Comparison of ENCODE assay signal across 22 mouse cellular contexts in genomic region chr9:30723364-30724070, GRCm38 (mm10).
DNase-seq lines count a peak whose midpoint lies in the region; ATAC-seq and TF ChIP-seq lines count a peak whose summit lies in the region.
"Had no signal": no experiment of that assay in that cellular context is flagged by ENCODE, and none has a peak within 500 bp of the region (broad histone marks: within the 10 kb centered on the region; RNA-seq: fewer than 3 reads in every experiment).

No protein-coding gene starts in this region.

- TF ChIP-seq EP300 in heart, adult 2 months (IDR thresholded peaks at IDR 0.05; ENCODE audit: insufficient read depth, low read depth, low read length) = no peak

- DNase-seq in heart, adult 11 months = peak; percentile 94
- DNase-seq in heart, adult 2 months = no peak
- DNase-seq in 3T3-L1 (ENCODE audit: low read depth, low spot score) (peak; percentile 5), adipocyte (ENCODE audit: low spot score) (peak; percentile 37)
- peak; percentile 7 for DNase-seq in skeletal muscle tissue, adult 2 months (ENCODE audit: low read depth, low spot score)
- DNase-seq in forebrain, embryonic 11.5 days (ENCODE audit: low spot score) = no peak
- DNase-seq: B cell, adult 2 months; cerebellum, adult 11-12 months; cerebellum, adult 9-10 months; cerebellum, postnatal 25 days; gastrocnemius, postnatal 14 days; heart, postnatal 36 days; kidney, adult 2 months had no signal

- intact Hi-C loops in heart, adult 2 months (cut with DNase I) = no loop called here

- no peak overlapping the region for H3K27ac ChIP-seq in heart, adult 2 months
- H3K27ac ChIP-seq in forebrain, embryonic 11.5 days (ENCODE audit: low read depth, low read length) = no peak overlapping the region
- H3K27ac ChIP-seq: embryonic facial prominence, embryonic 12.5 days; forebrain, embryonic 12.5 days; heart, embryonic 15.5 days; hindbrain, embryonic 15.5 days had no signal

- H3K4me1 ChIP-seq in heart, adult 2 months (ENCODE audit: control insufficient read depth, insufficient read depth, low read length) = peaks cover 2% of the 10 kb centered on the region; the same call in 1 of the 2 replicates
- no peaks in the 10 kb centered on the region for H3K4me1 ChIP-seq in forebrain, embryonic 11.5 days (replicated peaks; ENCODE audit: control insufficient read depth, insufficient read depth, low read length)
- H3K4me1 ChIP-seq: embryonic facial prominence, embryonic 12.5 days; forebrain, embryonic 12.5 days; heart, embryonic 15.5 days; hindbrain, embryonic 15.5 days had no signal

- no peak for ATAC-seq in forebrain, embryonic 11.5 days (replicated peaks; ENCODE audit: low FRiP score)
- ATAC-seq: CD4-positive, CD25-positive, alpha-beta regulatory T cell, adult 4 months; forebrain, embryonic 16.5 days; intestine, embryonic 16.5 days had no signal

- no peak overlapping the region for H3K9ac ChIP-seq in heart, adult 2 months (ENCODE audit: low read depth, low read length)
- H3K9ac ChIP-seq in forebrain, embryonic 11.5 days (ENCODE audit: low read length) = no peak overlapping the region
- H3K9ac ChIP-seq: embryonic facial prominence, embryonic 12.5 days; forebrain, embryonic 12.5 days; heart, embryonic 15.5 days; hindbrain, embryonic 15.5 days had no signal

- H3K4me2 ChIP-seq in forebrain, embryonic 11.5 days (ENCODE audit: low read depth, low read length, severe bottlenecking) = no peak overlapping the region
- H3K4me2 ChIP-seq: embryonic facial prominence, embryonic 12.5 days; forebrain, embryonic 12.5 days; heart, embryonic 11.5 days; heart, embryonic 15.5 days; hindbrain, embryonic 15.5 days had no signal

- H3K27me3 ChIP-seq in heart, adult 2 months (ENCODE audit: control insufficient read depth, insufficient read depth, low read length) = no peaks in the 10 kb centered on the region
- no peaks in the 10 kb centered on the region for H3K27me3 ChIP-seq in forebrain, embryonic 11.5 days (ENCODE audit: control insufficient read depth, insufficient read depth, low read length)
- H3K27me3 ChIP-seq: embryonic facial prominence, embryonic 12.5 days; forebrain, embryonic 12.5 days; heart, embryonic 15.5 days; hindbrain, embryonic 15.5 days had no signal

- H3K4me3 ChIP-seq in heart, adult 2 months = no peak overlapping the region
- H3K4me3 ChIP-seq in forebrain, embryonic 11.5 days (ENCODE audit: low read depth, low read length) = no peak overlapping the region
- H3K4me3 ChIP-seq: embryonic facial prominence, embryonic 12.5 days; forebrain, embryonic 12.5 days; heart, embryonic 15.5 days; hindbrain, embryonic 15.5 days had no signal

- no peaks in the 10 kb centered on the region; the same call in 1 of the 2 replicates for H3K36me3 ChIP-seq in heart, adult 2 months (ENCODE audit: control insufficient read depth, insufficient read depth, low read length)
- no peaks in the 10 kb centered on the region for H3K36me3 ChIP-seq in forebrain, embryonic 11.5 days (ENCODE audit: control insufficient read depth, insufficient read depth, low read length)
- H3K36me3 ChIP-seq: embryonic facial prominence, embryonic 12.5 days; forebrain, embryonic 12.5 days; G1E; heart, embryonic 15.5 days; hindbrain, embryonic 15.5 days had no signal

- no peaks in the 10 kb centered on the region for H3K79me2 ChIP-seq in heart, adult 2 months (replicated peaks; ENCODE audit: control insufficient read depth, insufficient read depth, low read length)

- H3K9me3 ChIP-seq in forebrain, embryonic 11.5 days (ENCODE audit: control insufficient read depth, low read length) = no peaks in the 10 kb centered on the region
- H3K9me3 ChIP-seq: embryonic facial prominence, embryonic 12.5 days; forebrain, embryonic 12.5 days; G1E; heart, embryonic 15.5 days; hindbrain, embryonic 15.5 days had no signal

- no peak for TF ChIP-seq POLR2A in heart, adult 2 months (IDR thresholded peaks at IDR 0.05; ENCODE audit: insufficient read depth, low read depth, low read length)

- WGBS in heart, adult 2 months = 65% methylated on average over 1 of the region's 1 CpGs
- 82% methylated on average over 1 of the region's 1 CpGs for WGBS in forebrain, embryonic 11.5 days

- TF ChIP-seq CTCF in heart, adult 2 months (IDR thresholded peaks at IDR 0.05) = no peak

Comparison
In these comparisons a context has a peak if more than half of its experiments do, and no peak if none do; other contexts are left out.
1. DNase-seq: peak in heart, adult 11 months (single experiment), 3T3-L1 (single experiment), adipocyte (single experiment) and skeletal muscle tissue, adult 2 months (single experiment); none in heart, adult 2 months (0 of 2) and forebrain, embryonic 11.5 days (single experiment).